Mouse (Mus musculus): ENCODE measurements at regions not wholly inside any gene's neighbourhood (a gene's known extent, or its start where the extent isn't known, plus 50 kb on each side); places are given as distances from the start of the nearest gene placed in this dataset.

- no peak for TF ChIP-seq POLR2A (IDR thresholded peaks at IDR 0.05; ENCODE audit: borderline replicate concordance, extremely low read depth, insufficient read depth, insufficient read length, poor library complexity, severe bottlenecking)
- TF ChIP-seq CTCF (IDR thresholded peaks at IDR 0.05; ENCODE audit: borderline replicate concordance, extremely low read depth, insufficient read depth, insufficient read length): no peak
These were observed 80.2 kb upstream of the Lrig3 start for GRCm38 (mm10) chr10:125885796-125886195.

Measured in brain, embryonic 14.5 days (tissue).